Mouse (Mus musculus) adrenal gland, adult (tissue): ENCODE measurements at regions not wholly inside any gene's neighbourhood (a gene's known extent, or its start where the extent isn't known, plus 50 kb on each side); places are given as distances from the start of the nearest gene placed in this dataset.

Experiments used
- DNase-seq, 2 experiments: peaks; one replicate each; pipeline ENCODE4 v3.0.0; 2022 to 2023; ENCODE audit warnings: low spot score in 1 of 2; ENCODE audit not compliant: inconsistent age in 2 of 2

DNA sequence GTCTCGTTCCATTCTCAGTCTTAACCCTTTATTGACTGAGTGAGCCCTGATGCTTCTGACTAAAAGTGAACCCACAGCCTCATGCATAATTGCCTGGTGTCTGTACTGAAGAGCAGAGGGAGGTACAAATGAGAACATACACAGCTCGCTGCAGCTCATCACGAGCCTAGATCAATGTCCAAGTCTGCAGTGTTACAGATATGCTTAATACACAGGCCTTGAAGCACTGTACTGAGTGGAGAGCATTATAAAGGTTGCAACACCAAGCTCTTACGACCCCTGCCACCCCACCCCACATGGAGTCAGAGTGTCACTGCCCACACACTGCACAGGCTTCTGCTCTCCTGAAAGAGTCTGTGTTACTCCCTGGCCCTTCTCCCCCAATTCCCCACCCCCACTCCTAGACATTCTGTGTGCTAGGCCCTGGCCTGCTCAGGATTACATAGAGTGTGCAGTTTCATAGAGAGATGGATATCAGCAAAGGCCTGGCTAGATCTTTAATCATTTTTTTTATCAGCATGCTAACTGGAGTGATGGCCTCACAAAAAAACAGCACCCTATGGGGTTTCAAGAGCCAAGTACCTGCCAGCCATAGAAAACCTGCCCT lies 108.5 kb upstream of the Gm12830 start:
- DNase-seq = no peak

DNA sequence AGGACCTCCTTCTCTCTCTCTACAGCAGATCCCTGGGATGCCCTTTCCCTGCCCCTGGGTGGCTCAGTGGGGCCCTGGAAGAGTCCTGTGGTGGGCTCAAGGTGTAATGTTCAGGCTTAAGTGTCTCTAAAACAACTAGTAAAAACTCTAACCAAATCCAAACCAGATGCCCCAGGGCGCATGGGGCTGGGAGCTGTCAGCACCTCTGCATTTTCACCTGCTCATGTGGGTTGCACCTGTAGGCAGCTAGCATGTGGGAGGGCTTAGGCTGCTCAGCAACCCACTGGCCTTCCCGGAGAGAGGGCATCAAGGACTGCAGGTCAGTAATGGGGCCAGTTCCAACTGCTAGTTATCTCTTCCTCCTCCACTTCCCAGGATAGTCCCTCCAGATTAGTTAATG lies 104.8 kb upstream of the Gm12830 start:
- DNase-seq = no peak

DNA sequence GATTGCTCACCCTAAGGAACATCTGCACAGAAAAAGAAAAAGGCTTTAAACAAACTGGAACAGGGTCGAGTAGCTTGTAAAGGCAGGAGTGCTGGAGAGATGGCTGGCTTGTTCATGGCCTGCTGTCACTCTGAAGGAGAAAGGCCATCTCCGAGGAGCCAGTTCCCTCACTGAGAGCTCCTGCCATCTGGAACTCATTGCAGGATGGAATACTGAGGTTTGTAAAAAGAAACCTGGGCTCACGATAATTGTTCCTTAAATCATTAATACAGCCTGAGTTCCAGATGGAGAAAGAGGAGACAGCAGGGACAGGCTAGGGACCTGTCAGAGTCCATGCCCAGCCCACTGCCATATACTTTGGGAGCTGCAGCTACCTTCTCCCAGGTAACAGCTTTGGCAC lies 100.8 kb upstream of the Gm12830 start:
- DNase-seq = no peak

DNA sequence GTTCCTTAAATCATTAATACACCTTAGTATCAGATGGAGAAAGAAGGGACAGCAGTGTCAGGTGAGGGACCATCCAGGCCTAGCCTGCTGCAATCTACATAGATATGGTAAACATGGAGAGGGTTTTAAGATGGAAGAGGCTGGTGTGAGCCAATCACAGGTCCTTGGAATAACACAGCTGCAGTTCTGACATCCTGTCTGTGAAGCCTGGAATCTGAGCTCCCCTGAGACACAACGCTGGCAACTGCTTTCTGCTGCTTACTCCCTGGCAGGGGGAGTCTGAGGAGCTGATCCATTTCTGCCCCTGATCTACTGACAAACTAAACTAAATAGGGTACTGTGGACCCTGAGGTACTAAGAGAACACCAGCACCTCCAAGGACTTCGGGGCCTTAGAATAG lies 100.1 kb upstream of the Gm12830 start:
- no peak for DNase-seq

DNA sequence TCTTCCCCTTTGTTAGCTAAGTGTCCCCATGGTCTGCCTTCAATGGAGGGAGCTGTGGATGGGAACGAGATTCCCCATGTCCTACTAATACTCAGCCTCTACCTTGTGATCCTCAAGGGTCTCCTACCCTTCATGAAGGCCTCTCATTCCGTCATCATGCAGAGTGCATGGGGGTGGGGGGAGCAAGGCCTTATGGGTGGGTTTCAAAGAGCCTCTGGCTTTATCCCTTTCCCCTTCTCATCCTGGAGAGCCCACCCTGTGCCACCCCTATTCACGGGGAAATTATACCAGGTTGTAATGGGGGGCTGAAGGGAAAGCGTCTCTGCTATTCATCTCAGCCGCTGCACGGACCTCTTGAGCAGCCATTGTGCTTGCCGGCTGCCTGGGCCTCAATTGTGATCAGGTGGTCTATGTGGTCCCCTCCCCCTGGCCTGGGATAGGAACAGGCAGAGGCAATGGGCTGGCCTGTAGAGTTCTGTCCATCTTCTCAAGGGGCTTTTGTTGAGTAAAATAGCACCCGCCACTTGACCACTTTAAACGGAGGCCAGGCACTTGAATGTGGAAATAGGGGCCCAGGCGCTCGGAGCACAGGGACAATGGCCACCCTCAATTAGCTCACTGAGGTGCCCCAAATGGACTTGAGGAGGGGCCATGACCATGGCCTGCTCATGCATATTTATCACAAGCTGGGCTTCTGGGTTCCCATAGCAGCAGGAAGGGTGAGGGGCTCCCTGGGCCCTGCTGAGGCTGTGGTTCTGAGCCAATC lies 93.1 kb upstream of the Gm12830 start:
- no peak for DNase-seq

DNA sequence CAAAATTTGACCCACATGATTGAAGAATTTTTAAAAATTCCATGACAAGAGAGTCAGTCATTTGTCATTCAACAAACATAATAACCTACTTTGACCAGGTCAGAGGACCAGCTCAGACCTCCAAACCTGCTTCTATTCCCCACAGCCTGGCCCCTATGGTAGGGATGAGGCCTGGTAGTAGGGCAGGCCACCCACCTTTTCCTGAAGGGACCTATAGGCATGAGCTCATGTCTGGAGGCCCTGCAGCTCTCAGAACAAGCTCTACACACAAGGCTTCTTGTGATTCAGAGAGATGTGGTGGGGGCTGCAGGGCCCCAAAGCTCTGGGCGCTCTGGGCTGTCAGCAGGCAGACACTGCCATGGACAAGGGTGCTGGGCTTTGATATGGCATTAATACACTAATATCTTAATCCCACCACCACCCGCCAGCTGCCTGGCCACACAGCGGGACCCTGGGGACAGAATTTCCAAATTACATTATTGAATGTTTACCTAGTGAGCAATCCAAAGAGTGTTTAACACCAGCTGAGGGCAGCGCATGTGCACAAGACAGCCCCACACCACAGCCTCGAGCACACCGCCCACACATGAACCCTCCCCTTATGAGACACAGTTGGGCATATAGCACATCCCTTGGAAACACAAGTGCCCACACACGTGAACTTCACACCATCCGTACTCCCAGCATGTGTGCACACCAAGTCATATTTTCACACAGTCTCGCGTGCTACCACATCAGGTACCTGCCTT lies 88.1 kb upstream of the Gm12830 start:
- DNase-seq = no peak

DNA sequence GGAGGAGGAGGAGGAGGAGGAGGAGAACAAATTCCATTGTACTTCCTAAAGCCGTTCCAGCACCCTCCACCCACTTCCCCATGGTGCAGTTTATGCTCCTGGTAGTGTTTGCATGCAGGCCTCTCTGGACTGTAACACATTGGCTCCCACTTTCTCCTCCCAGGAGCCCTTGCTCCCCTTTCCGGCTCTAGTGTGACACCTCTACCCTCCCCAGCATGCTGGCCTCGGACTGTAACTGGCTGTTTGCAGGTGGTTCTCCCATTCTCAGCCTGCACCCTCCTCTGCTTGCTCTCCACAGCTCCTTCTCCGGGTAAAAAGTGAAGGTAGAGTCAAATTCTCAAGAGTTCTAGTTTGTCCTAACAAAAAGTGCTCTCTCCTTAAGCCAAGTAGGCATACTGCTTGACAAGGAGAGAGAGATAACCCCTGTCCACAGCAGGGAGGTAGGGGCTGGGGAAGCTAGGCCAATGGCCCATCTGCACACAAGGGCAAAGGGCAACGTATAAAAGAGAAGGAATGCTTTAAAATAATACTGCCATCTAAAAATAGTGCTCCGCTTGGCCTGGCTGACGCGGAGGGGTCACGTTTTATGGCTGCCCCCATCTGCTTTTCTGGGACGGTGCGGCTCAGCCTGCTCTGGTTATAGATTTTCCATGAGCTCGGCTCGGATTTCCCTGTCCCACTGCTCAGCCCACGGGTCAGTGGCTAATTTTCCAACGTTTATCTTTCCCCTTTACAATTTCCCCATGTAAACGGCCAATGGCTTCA lies 82.4 kb upstream of the Gm12830 start:
- DNase-seq = peak in 1 of 2 experiments; percentile 7

DNA sequence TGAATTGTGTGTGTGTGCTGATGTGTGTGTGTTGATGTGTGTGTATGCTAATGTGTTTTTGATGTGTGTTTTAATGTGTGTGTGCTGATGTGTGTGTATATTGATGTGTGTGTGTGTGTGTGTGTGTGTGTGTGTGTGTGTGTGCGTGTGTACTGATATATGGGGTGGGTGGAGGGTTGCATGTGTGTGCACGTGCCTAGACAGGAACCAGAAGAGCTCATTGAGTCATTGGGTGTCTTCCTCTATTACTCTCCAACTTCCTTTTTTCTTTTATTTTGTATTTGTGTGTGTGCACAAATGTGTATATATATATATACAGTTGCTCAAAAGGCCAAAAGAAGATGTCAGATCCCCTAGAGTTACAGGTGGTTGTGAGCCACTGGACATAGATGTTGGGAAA lies 73.4 kb upstream of the Gm12830 start:
- no peak for DNase-seq

DNA sequence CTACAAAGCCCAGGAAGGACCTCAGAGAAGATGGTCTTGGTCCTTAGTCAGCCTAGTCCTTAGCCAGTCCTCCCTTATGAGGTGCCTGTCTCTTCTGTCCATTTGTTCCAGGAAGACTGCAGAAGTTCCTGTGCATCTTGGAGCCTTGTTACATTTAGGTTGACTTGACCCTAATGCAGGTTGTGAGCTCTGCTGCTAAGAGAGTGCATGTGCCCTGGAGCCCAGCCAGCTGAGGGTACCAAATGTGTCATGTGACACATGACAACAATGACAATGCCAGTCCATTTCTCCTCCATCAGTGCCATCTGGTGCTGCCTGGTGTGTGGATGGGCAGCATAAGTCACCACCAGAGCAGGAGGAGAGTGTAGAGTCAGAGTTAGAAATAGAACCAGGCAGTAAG lies 61.7 kb upstream of the Gm12830 start:
- DNase-seq = no peak

DNA sequence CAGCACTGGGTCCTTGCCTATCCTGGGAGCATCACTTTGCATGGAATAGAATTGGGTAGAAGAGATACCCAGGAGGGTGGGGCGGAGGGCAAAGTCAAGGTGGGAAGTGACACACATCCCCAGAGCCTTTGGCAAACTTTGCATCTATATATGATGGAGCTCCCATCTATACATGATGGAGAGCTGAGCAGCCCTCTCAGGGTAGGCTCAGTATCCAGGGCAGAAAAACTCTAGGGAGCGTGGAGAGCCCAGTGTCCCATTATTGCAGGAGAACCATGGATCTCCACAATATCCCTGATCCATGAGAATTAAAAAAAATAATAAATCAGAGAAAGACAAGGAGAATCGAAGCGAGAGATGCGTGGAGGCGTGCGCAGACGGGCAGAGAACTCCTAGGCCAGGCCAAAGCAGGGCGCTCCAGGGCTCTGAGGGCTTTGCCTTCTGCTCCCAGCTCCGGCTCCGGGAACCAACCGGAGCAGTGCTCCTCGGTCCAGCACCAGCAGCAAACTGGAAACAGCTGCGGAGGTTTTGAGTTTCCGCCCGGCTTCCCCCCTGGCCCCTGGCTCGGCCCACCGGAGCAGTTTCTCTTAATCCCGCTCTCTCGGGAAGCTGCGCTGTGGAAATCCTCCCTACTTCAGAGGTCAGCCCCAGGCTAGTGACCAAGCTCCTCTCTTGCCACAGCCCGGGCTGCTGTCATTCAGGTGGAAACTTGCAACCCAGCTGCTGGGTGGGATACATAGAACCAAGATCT lies 54.7 kb upstream of the Gm12830 start:
- no peak for DNase-seq
